Mouse (Mus musculus) embryonic facial prominence, embryonic 11.5 days (tissue): ENCODE measurements around the gene Lst1. TPM values are rescaled to one million over a fixed set of nuclear protein-coding genes. Genes with fewer than 3 reads are reported as not detected.

Experiments
- ATAC-seq: fragments of 200-750 bp; cut with Nextera tagmentation; replicated peaks from 2 replicates; pipeline ENCODE4 v1.8.0; 2017; ENCODE audit warnings: low read depth; ENCODE audit not compliant: insufficient number of reproducible peaks, low FRiP score, low TSS enrichment
- DNase-seq: peaks from one replicate; pipeline ENCODE4 v3.0.0-alpha.2; 2015; ENCODE audit warnings: low spot score
- H3K27ac ChIP-seq: fragments of 300-500 bp; sonication (generic); replicated peaks from 2 replicates; pipeline ENCODE4 v1.5.1; 2014; ENCODE audit warnings: mild to moderate bottlenecking, low read depth, low read length, control low read depth
- H3K27me3 ChIP-seq: fragments of 300-500 bp; sonication (generic); 2 replicates; pipeline ENCODE4 v1.6.1; 2014; ENCODE audit warnings: mild to moderate bottlenecking, low read length, moderate library complexity, mixed read lengths; ENCODE audit not compliant: control insufficient read depth, insufficient read depth
- H3K36me3 ChIP-seq: fragments of 300-500 bp; sonication (generic); replicated peaks from 2 replicates; pipeline ENCODE4 v1.6.1; 2014; ENCODE audit warnings: low read depth, mild to moderate bottlenecking, low read length, moderate library complexity, mixed read lengths; ENCODE audit not compliant: control insufficient read depth, insufficient read depth
- H3K4me1 ChIP-seq: fragments of 300-500 bp; sonication (generic); 2 replicates; pipeline ENCODE4 v1.6.1; 2014; ENCODE audit warnings: low read length, mixed read lengths; ENCODE audit not compliant: control insufficient read depth, insufficient read depth
- H3K4me2 ChIP-seq: fragments of 300-500 bp; sonication (generic); 2 replicates; pipeline ENCODE4 v1.6.1; 2014; ENCODE audit warnings: low read depth, mild to moderate bottlenecking, control low read depth, low read length, moderate library complexity
- H3K4me3 ChIP-seq: fragments of 300-500 bp; sonication (generic); 2 replicates; pipeline ENCODE4 v1.5.1; 2014; ENCODE audit warnings: low read depth, low read length, control low read depth
- H3K9ac ChIP-seq: fragments of 300-500 bp; sonication (generic); replicated peaks from 2 replicates; pipeline ENCODE4 v1.6.1; 2014; ENCODE audit warnings: mild to moderate bottlenecking, control low read depth, low read length
- H3K9me3 ChIP-seq: fragments of 300-500 bp; sonication (generic); replicated peaks from 2 replicates; pipeline ENCODE4 v1.6.1; 2016; ENCODE audit warnings: mild to moderate bottlenecking, low read length, inconsistent platforms, mixed read lengths; ENCODE audit not compliant: control insufficient read depth
- WGBS: fragments of 180-500 bp; shearing (Covaris S2); extraction: QIAGEN DNeasy Blood & Tissue Kit; methylation state at CpG from one replicate; pipeline ENCODE4 v1.1.7; 2014; 5-methylcytosine and 5-hydroxymethylcytosine counted together
- polyA plus RNA-seq: library from polyadenylated mRNA; unstranded; fragments of >200 nt; fragmentation: Nextera tagmentation; extraction: Ambion mirVana; gene quantifications from 2 replicates; pipeline ENCODE4 v1.2.1, GENCODE M21; 2014

Lst1 gene
- polyA plus RNA-seq, 1 experiment from 2014 or later: 3.8 TPM

- ATAC-seq: no peak
- WGBS: 18% methylated on average over 20 of the region's 20 CpGs
- Histone ChIP-seq H3K4me2 (no peak within 1 kb of the TSS), H3K27ac (no peak within 1 kb of the TSS), H3K4me3 (no peak within 1 kb of the TSS), H3K27me3 (peaks cover 8% of the 10 kb centered on the region), H3K9me3 (no peaks in the 10 kb centered on the region), H3K9ac (no peak within 1 kb of the TSS; the same call in 1 of the 2 replicates), H3K36me3 (no peaks in the 10 kb centered on the region), H3K4me1 (no peaks in the 10 kb centered on the region)
- no peak for DNase-seq
Observed at GRCm38 (mm10) chr17:35204494-35205379, 16.5 kb upstream of the Lst1 start, which contains the start of gene Lta. TSS of gene Lta (minus strand) at chr17:35205351.

DNA sequence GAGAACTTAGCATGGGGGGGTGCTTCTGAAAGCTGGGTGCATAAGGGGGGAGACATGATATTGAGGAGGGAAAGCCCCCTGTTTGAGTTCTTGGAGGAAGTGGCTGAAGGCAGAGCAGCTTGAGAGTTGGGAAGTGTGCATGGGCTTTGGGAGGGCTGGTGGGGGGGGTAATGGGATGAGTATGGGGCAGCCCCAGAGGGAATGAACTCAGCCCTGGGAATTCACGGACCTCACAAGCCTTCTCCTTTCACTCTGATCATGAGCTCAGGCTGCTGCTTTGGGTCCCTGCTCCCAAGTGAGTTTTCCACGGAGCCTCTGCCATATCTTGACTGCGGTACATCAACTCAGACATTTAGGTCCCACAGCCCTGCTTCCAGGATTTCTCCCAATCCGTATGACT lies 14.2 kb upstream of the Lst1 start:
- H3K4me3 ChIP-seq: no peak overlapping the region
- H3K9me3 ChIP-seq: no peaks in the 10 kb centered on the region
- no peak overlapping the region for H3K27ac ChIP-seq
- no peaks in the 10 kb centered on the region for H3K4me1 ChIP-seq
- peaks cover 8% of the 10 kb centered on the region for H3K27me3 ChIP-seq
- WGBS: 89% methylated on average over 4 of the region's 4 CpGs
- H3K36me3 ChIP-seq: no peaks in the 10 kb centered on the region
- ATAC-seq: no peak
- no peak for DNase-seq
- no peak overlapping the region for H3K9ac ChIP-seq
- H3K4me2 ChIP-seq: no peak overlapping the region

GRCm38 (mm10) chr17:35201787-35202186 lies 13.5 kb upstream of the Lst1 start, which contains the start of gene Tnf:
TSS of gene Tnf (minus strand) at chr17:35202007.
- no peaks in the 10 kb centered on the region for H3K4me1 ChIP-seq
- peak within 1 kb of the TSS; percentile 18; the same call in 1 of the 2 replicates for H3K9ac ChIP-seq
- WGBS: 44% methylated on average over 13 of the region's 13 CpGs
- H3K9me3 ChIP-seq: no peaks in the 10 kb centered on the region
- H3K27me3 ChIP-seq: peaks cover 8% of the 10 kb centered on the region
- H3K4me3 ChIP-seq: no peak within 1 kb of the TSS
- no peak for ATAC-seq
- no peak for DNase-seq
- no peak within 1 kb of the TSS for H3K4me2 ChIP-seq
- H3K36me3 ChIP-seq: no peaks in the 10 kb centered on the region
- no peak within 1 kb of the TSS for H3K27ac ChIP-seq

DNA sequence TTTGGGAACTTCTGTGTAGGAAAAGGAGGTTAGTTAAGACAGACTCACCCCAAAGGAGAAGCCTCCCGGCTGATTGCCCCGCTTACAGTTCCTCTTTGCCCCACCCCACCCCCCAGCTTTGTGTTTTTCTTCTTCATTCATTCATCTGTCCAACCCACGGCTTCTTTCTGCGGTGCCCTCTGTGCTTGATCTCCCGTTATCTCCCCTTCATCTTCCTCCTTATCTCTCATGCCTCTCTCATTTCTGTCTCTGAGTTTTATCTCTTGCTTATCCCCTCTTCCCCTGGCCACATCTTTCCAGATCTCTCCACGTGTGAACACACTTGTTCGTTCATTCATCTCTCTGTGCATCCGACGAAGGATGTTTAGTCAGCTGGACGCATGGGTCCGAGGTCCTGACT lies 12.9 kb upstream of the Lst1 start:
- Histone ChIP-seq H3K4me2 (no peak overlapping the region), H3K9me3 (no peaks in the 10 kb centered on the region), H3K36me3 (no peaks in the 10 kb centered on the region), H3K27me3 (peaks cover 14% of the 10 kb centered on the region), H3K4me1 (no peaks in the 10 kb centered on the region), H3K27ac (no peak overlapping the region), H3K9ac (no peak overlapping the region), H3K4me3 (no peak overlapping the region)
- whole genome bisulfite sequencing: 76% methylated on average over 11 of the region's 11 CpGs
- DNase-seq: no peak
- ATAC-seq: no peak

DNA sequence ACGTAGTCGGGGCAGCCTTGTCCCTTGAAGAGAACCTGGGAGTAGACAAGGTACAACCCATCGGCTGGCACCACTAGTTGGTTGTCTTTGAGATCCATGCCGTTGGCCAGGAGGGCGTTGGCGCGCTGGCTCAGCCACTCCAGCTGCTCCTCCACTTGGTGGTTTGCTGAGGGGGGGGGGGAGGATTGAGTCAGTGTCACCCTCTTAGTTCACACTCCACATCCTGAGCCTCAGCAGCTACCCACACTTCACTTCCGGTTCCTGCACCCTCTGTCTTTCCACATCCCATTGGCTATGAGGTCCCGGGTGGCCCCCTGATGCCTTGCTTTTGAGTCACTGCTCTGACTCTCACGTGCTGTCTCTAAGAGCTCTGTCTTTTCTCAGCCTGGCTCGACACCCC lies 12.2 kb upstream of the Lst1 start:
- Histone ChIP-seq H3K4me3 (no peak overlapping the region), H3K36me3 (no peaks in the 10 kb centered on the region), H3K9ac (no peak overlapping the region), H3K27ac (no peak overlapping the region), H3K4me2 (no peak overlapping the region), H3K27me3 (peaks cover 22% of the 10 kb centered on the region), H3K4me1 (no peaks in the 10 kb centered on the region), H3K9me3 (no peaks in the 10 kb centered on the region)
- no peak for ATAC-seq
- DNase-seq: no peak
- WGBS: 89% methylated on average over 11 of the region's 11 CpGs

GRCm38 (mm10) chr17:35198946-35199345 lies 10.7 kb upstream of the Lst1 start:
- Histone ChIP-seq H3K4me3 (no peak overlapping the region), H3K4me1 (no peaks in the 10 kb centered on the region), H3K27me3 (peaks cover 27% of the 10 kb centered on the region), H3K27ac (no peak overlapping the region), H3K9me3 (no peaks in the 10 kb centered on the region), H3K4me2 (no peak overlapping the region), H3K36me3 (no peaks in the 10 kb centered on the region), H3K9ac (no peak overlapping the region)
- DNase-seq: no peak
- no peak for ATAC-seq
- 23% methylated on average over 8 of the region's 8 CpGs for WGBS

- Histone ChIP-seq H3K36me3 (no peaks in the 10 kb centered on the region), H3K27ac (no peak overlapping the region), H3K4me1 (no peaks in the 10 kb centered on the region), H3K4me3 (no peak overlapping the region), H3K4me2 (no peak overlapping the region), H3K9me3 (no peaks in the 10 kb centered on the region), H3K9ac (no peak overlapping the region), H3K27me3 (peaks cover 27% of the 10 kb centered on the region)
- ATAC-seq: no peak
- WGBS: 58% methylated on average over 7 of the region's 7 CpGs
- DNase-seq: no peak
Observed at GRCm38 (mm10) chr17:35198029-35198428, 9.8 kb upstream of the Lst1 start.

GRCm38 (mm10) chr17:35197126-35197525 lies 8.9 kb upstream of the Lst1 start:
- H3K4me1 ChIP-seq: no peaks in the 10 kb centered on the region
- DNase-seq (no peak), ATAC-seq (no peak)
- no peaks in the 10 kb centered on the region for H3K9me3 ChIP-seq
- WGBS: 42% methylated on average over 6 of the region's 6 CpGs
- no peak overlapping the region for H3K27ac ChIP-seq
- H3K36me3 ChIP-seq: no peaks in the 10 kb centered on the region
- H3K27me3 ChIP-seq: peaks cover 21% of the 10 kb centered on the region
- H3K9ac ChIP-seq: no peak overlapping the region
- H3K4me2 ChIP-seq: no peak overlapping the region
- H3K4me3 ChIP-seq: no peak overlapping the region
